Mouse (Mus musculus): ENCODE data around the gene Snrnp25. TPM values are rescaled to one million over a fixed set of nuclear protein-coding genes. Genes with fewer than 3 reads are reported as not detected.

Gene Snrnp25
- polyA plus RNA-seq, 1 experiment from 2014 or later = 64.9 TPM

DNA sequence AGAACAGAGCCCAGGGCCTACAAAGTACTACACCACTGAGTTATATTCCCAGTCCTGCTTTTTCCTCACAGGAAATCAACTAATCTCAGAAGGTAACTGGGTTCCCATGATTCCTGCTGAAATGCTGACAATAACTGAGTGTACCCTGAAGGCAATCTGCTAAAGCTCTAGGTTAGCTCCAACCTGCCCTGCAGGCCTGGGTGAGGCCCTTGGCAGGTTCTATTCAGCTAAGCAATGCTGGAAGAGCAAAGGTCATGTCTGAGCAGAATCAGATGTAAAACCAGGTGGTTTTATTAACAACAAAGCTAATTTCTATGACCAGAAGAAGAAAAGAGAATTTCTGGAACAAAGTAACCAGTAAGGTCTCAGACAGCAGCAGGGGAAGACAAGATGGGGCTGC is 36.2 kb downstream of the Snrnp25 start:
- Histone ChIP-seq H3K27ac (no peak overlapping the region), H3K4me3 (no peak overlapping the region), H3K36me3 (ENCODE audit: poor library complexity, severe bottlenecking) (peaks cover 66% of the 10 kb centered on the region), H3K27me3 (no peaks in the 10 kb centered on the region), H3K4me2 (no peak overlapping the region), H3K9me3 (replicated peaks) (no peaks in the 10 kb centered on the region), H3K4me1 (peaks cover 18% of the 10 kb centered on the region), H3K9ac (no peak overlapping the region)
- ATAC-seq = no peak

DNA sequence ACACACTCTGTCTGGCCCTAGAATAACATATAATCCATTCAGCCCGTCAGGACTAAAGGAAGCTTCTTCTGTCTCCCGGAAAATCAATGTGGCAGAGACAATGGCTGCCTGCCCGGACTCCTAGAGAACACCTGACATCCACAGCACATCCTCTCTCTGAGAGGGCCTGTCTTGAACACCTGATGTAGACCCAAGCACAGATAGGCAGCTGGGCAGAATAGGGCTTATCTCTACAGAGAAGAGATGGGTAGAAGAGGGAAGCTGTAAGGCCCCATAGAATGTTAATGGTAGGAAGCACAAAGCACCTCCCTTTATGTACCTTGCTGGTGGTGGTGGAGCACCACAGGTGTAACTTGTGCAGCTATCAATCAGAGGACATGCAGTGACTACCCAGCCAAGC is 37.0 kb downstream of the Snrnp25 start:
- H3K4me3 ChIP-seq = no peak overlapping the region
- no peak overlapping the region for H3K4me2 ChIP-seq
- H3K9ac ChIP-seq = no peak overlapping the region
- peaks cover 73% of the 10 kb centered on the region for H3K36me3 ChIP-seq (ENCODE audit: poor library complexity, severe bottlenecking)
- 93% methylated on average over 3 of the region's 3 CpGs for WGBS
- no peaks in the 10 kb centered on the region for H3K27me3 ChIP-seq
- H3K27ac ChIP-seq = no peak overlapping the region
- H3K9me3 ChIP-seq (replicated peaks) = no peaks in the 10 kb centered on the region
- ATAC-seq = no peak
- peaks cover 10% of the 10 kb centered on the region; the same call in 1 of the 2 replicates for H3K4me1 ChIP-seq

DNA sequence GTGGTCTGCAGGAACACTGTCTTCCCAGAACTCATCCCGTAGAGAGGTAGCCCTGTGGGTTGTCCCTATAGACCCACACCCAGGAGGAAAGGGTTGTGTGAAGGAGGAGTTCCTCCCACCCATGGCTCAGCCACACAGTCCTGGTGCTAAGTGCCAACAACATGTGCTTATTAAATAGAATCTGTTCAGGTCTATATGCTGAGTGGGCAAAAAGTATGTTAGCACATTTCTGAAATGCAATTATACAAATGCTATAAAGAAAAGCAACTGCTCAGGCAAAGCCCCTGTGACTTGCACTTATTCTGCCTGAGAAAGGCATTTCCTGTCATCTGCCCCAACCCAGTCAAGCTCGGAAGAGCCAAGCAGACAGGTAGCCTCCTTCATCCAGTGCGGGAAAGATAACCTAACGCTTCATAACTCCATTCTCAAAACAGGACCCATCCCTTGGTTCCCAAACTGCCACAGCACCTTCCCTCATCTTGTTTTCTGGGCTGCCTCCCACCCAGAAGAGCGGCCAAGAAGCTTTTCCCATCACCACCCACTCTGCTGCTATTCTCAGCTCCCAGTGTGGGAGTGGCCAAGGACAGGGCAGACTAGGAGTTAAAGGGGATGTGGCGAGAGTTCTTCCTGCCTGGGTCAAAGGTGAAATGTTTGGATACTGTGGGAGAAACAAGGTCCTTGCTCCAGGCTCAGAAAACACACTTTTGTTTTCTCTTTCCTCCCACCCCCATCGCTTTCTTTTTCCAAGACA is 38.2 kb downstream of the Snrnp25 start:
- no peak overlapping the region for H3K9ac ChIP-seq
- no peak overlapping the region for H3K27ac ChIP-seq
- 81% methylated on average over 7 of the region's 7 CpGs for WGBS
- peaks cover 79% of the 10 kb centered on the region for H3K36me3 ChIP-seq (ENCODE audit: poor library complexity, severe bottlenecking)
- no peaks in the 10 kb centered on the region for H3K9me3 ChIP-seq (replicated peaks)
- no peaks in the 10 kb centered on the region for H3K4me1 ChIP-seq
- no peak overlapping the region for H3K4me3 ChIP-seq
- H3K4me2 ChIP-seq = no peak overlapping the region
- no peak for ATAC-seq
- H3K27me3 ChIP-seq = no peaks in the 10 kb centered on the region

- Histone ChIP-seq H3K36me3 (ENCODE audit: poor library complexity, severe bottlenecking) (peaks cover 78% of the 10 kb centered on the region), H3K4me2 (no peak overlapping the region), H3K4me3 (no peak overlapping the region), H3K9me3 (replicated peaks) (no peaks in the 10 kb centered on the region), H3K9ac (no peak overlapping the region), H3K27me3 (no peaks in the 10 kb centered on the region), H3K4me1 (no peaks in the 10 kb centered on the region), H3K27ac (peak overlapping the region; percentile 27; the same call in 1 of the 2 replicates)
- WGBS = 93% methylated on average over 3 of the region's 3 CpGs
- no peak for ATAC-seq
Observed at GRCm38 (mm10) chr11:32244064-32244463, 38.8 kb downstream of the Snrnp25 start.

DNA sequence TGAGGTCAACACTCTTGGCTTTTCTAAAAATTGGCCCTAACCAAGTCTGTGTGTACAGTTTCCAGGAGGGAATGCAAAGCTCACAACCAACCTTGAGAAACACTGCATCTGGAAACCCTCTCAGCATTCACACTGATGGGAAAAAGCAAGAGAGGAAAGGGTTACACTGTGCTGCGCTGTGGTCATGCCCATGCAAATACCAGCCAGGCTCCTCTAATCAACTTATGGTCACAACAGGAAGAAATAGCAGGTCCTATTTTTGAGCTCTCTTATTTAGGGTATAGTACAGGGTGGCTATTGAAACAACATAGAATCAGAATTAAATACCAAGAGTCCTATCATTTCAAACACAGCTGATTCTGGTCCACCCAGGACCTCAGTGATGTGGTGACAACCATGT is 39.4 kb downstream of the Snrnp25 start:
- no peak overlapping the region for H3K4me2 ChIP-seq
- H3K36me3 ChIP-seq (ENCODE audit: poor library complexity, severe bottlenecking) = peaks cover 79% of the 10 kb centered on the region
- 96% methylated on average over 1 of the region's 1 CpGs for WGBS
- no peaks in the 10 kb centered on the region for H3K4me1 ChIP-seq
- no peaks in the 10 kb centered on the region for H3K27me3 ChIP-seq
- no peak overlapping the region for H3K4me3 ChIP-seq
- no peak overlapping the region for H3K27ac ChIP-seq
- H3K9me3 ChIP-seq (replicated peaks) = no peaks in the 10 kb centered on the region
- no peak overlapping the region for H3K9ac ChIP-seq
- no peak for ATAC-seq

DNA sequence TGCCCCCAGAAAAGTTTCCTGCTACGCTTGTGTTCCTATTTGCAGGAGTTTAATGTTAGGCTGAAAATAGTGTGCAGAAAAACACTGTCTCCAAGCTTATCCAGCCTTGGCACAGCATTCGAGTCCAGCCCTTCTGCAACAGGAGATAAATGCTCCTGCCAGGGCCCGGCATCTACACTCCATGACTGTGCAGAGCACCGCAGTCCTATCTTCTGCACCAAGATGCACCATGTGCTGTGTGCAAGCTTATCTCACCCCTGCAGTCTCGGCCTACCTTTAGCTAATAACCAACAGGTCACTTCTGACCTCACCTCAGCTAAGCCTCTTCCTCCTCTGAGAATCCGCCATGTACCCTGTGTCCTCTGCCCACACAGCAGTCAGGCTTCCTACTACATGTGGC is 40.4 kb downstream of the Snrnp25 start:
- Histone ChIP-seq H3K9me3 (replicated peaks) (no peaks in the 10 kb centered on the region), H3K9ac (no peak overlapping the region), H3K4me1 (no peaks in the 10 kb centered on the region), H3K36me3 (ENCODE audit: poor library complexity, severe bottlenecking) (peaks cover 79% of the 10 kb centered on the region), H3K27ac (no peak overlapping the region), H3K4me3 (no peak overlapping the region), H3K27me3 (no peaks in the 10 kb centered on the region), H3K4me2 (no peak overlapping the region)
- ATAC-seq = no peak
- WGBS = 94% methylated on average over 6 of the region's 6 CpGs

GRCm38 (mm10) chr11:32247068-32247467 is 41.9 kb downstream of the Snrnp25 start:
- Histone ChIP-seq H3K4me1 (no peaks in the 10 kb centered on the region), H3K9ac (no peak overlapping the region), H3K4me3 (no peak overlapping the region), H3K4me2 (no peak overlapping the region), H3K9me3 (replicated peaks) (no peaks in the 10 kb centered on the region), H3K27ac (no peak overlapping the region), H3K36me3 (ENCODE audit: poor library complexity, severe bottlenecking) (peaks cover 88% of the 10 kb centered on the region), H3K27me3 (no peaks in the 10 kb centered on the region)
- no peak for ATAC-seq

GRCm38 (mm10) chr11:32248350-32248749 is 43.1 kb downstream of the Snrnp25 start:
- no peak for ATAC-seq
- Histone ChIP-seq H3K36me3 (ENCODE audit: poor library complexity, severe bottlenecking) (peaks cover 92% of the 10 kb centered on the region), H3K27me3 (no peaks in the 10 kb centered on the region), H3K9me3 (replicated peaks) (no peaks in the 10 kb centered on the region), H3K4me2 (no peak overlapping the region), H3K4me1 (no peaks in the 10 kb centered on the region), H3K4me3 (no peak overlapping the region), H3K27ac (no peak overlapping the region), H3K9ac (no peak overlapping the region)
- WGBS = 89% methylated on average over 3 of the region's 3 CpGs

GRCm38 (mm10) chr11:32250880-32251763 is 45.9 kb downstream of the Snrnp25 start:
- Histone ChIP-seq H3K4me3 (no peak overlapping the region), H3K4me1 (no peaks in the 10 kb centered on the region), H3K36me3 (ENCODE audit: poor library complexity, severe bottlenecking) (peaks cover 89% of the 10 kb centered on the region), H3K9ac (no peak overlapping the region), H3K9me3 (replicated peaks) (no peaks in the 10 kb centered on the region), H3K4me2 (no peak overlapping the region), H3K27me3 (no peaks in the 10 kb centered on the region), H3K27ac (no peak overlapping the region)
- no peak for ATAC-seq
- 84% methylated on average over 8 of the region's 8 CpGs for WGBS

- Histone ChIP-seq H3K9me3 (replicated peaks) (no peaks in the 10 kb centered on the region), H3K4me2 (no peak overlapping the region), H3K36me3 (ENCODE audit: poor library complexity, severe bottlenecking) (peaks cover 76% of the 10 kb centered on the region), H3K27me3 (no peaks in the 10 kb centered on the region), H3K4me3 (no peak overlapping the region), H3K27ac (no peak overlapping the region), H3K4me1 (no peaks in the 10 kb centered on the region), H3K9ac (no peak overlapping the region)
- ATAC-seq = no peak
- WGBS = 100% methylated on average over 1 of the region's 1 CpGs
Observed at GRCm38 (mm10) chr11:32253121-32253520, 47.9 kb downstream of the Snrnp25 start.

GRCm38 (mm10) chr11:32256146-32256545 is 50.9 kb downstream of the Snrnp25 start:
- no peak overlapping the region for H3K27ac ChIP-seq
- no peak overlapping the region for H3K4me3 ChIP-seq
- H3K9me3 ChIP-seq (replicated peaks) = no peaks in the 10 kb centered on the region
- no peak overlapping the region for H3K9ac ChIP-seq
- H3K4me2 ChIP-seq = no peak overlapping the region
- no peaks in the 10 kb centered on the region for H3K27me3 ChIP-seq
- no peak for ATAC-seq
- 97% methylated on average over 1 of the region's 1 CpGs for WGBS
- H3K4me1 ChIP-seq = no peaks in the 10 kb centered on the region
- peaks cover 58% of the 10 kb centered on the region for H3K36me3 ChIP-seq (ENCODE audit: poor library complexity, severe bottlenecking)

DNA sequence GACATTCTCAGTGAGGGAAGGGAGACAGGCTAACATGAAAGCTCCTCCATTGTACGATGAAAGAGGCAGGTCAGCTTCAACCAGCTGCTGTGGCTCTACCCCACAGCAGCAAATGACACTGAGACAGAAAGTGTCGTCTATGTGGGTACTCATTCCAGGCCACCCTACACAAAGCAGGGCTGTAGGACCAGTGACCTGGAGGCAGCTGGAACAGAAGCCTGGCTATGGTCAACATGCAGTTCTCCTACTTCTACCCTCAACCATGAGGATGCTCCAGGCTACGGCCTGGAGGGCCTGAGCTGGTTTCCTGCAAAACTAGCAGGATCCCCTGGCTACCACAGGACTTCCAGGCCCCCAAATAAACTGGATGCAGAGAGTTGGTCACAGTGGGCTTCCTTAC is 51.4 kb downstream of the Snrnp25 start:
- Histone ChIP-seq H3K27me3 (no peaks in the 10 kb centered on the region), H3K4me2 (no peak overlapping the region), H3K27ac (no peak overlapping the region), H3K9me3 (replicated peaks) (no peaks in the 10 kb centered on the region), H3K4me1 (no peaks in the 10 kb centered on the region), H3K4me3 (no peak overlapping the region), H3K9ac (no peak overlapping the region), H3K36me3 (ENCODE audit: poor library complexity, severe bottlenecking) (peaks cover 55% of the 10 kb centered on the region)
- no peak for ATAC-seq
- 94% methylated on average over 3 of the region's 3 CpGs for WGBS

All from forebrain, embryonic 13.5 days (tissue).